Mouse (Mus musculus): ENCODE data around the gene Ppig. TPM values are rescaled to one million over a fixed set of nuclear protein-coding genes. Genes with fewer than 3 reads are reported as not detected.

Ppig gene
- total and polyA plus RNA-seq, 3 experiments = 23.3 to 181 (median 55.4) TPM

- H3K9me3 ChIP-seq (replicated peaks) = no peaks in the 10 kb centered on the region
- H3K4me1 ChIP-seq (ENCODE audit: insufficient read depth, low read depth, low read length) = peaks cover 18% of the 10 kb centered on the region
- no peak for TF ChIP-seq POLR2AphosphoS5 (IDR thresholded peaks at IDR 0.05; ENCODE audit: insufficient replicate concordance, low read depth, low read length)
- peaks cover 13% of the 10 kb centered on the region for H3K27me3 ChIP-seq (ENCODE audit: insufficient read depth, low read length)
- H3K36me3 ChIP-seq (replicated peaks) = peaks cover 11% of the 10 kb centered on the region
- ATAC-seq (ENCODE audit: extremely low read depth, insufficient number of reproducible peaks, low FRiP score, poor library complexity, severe bottlenecking) (peak; percentile 79), DNase-seq (ENCODE audit: low spot score) (peak; percentile 80)
- H3K4me3 ChIP-seq (ENCODE audit: low read depth, low read length) = peak overlapping the region; percentile 89
These were observed 539 bp downstream of the Ppig start for GRCm38 (mm10) chr2:69722650-69723518.

GRCm38 (mm10) chr2:69723519-69723825 lies 1.1 kb downstream of the Ppig start:
- H3K9me3 ChIP-seq (replicated peaks) = no peaks in the 10 kb centered on the region
- H3K36me3 ChIP-seq (replicated peaks) = peaks cover 11% of the 10 kb centered on the region
- H3K4me3 ChIP-seq (ENCODE audit: low read depth, low read length) = peak overlapping the region; percentile 89
- TF ChIP-seq POLR2AphosphoS5 (IDR thresholded peaks at IDR 0.05; ENCODE audit: insufficient replicate concordance, low read depth, low read length) (no peak), GATA1 (IDR thresholded peaks at IDR 0.05; ENCODE audit: borderline replicate concordance, low read length) (no peak), GATA2 (IDR thresholded peaks at IDR 0.05; ENCODE audit: borderline replicate concordance, low read depth, low read length) (no peak), TAL1 (conservative IDR thresholded peaks at IDR 0.05; ENCODE audit: low read depth, low read length) (no peak), CTCF (IDR thresholded peaks at IDR 0.05; ENCODE audit: low read depth, low read length) (no peak)
- ATAC-seq (ENCODE audit: extremely low read depth, insufficient number of reproducible peaks, low FRiP score, poor library complexity, severe bottlenecking) = no peak
- H3K27me3 ChIP-seq (ENCODE audit: insufficient read depth, low read length) = peaks cover 13% of the 10 kb centered on the region
- peaks cover 18% of the 10 kb centered on the region for H3K4me1 ChIP-seq (ENCODE audit: insufficient read depth, low read depth, low read length)
- DNase-seq (ENCODE audit: low spot score) = no peak

- ATAC-seq (ENCODE audit: extremely low read depth, insufficient number of reproducible peaks, low FRiP score, poor library complexity, severe bottlenecking) = no peak
- H3K4me3 ChIP-seq (ENCODE audit: low read depth, low read length) = no peak overlapping the region
- H3K4me1 ChIP-seq (ENCODE audit: insufficient read depth, low read depth, low read length) = no peaks in the 10 kb centered on the region
- no peaks in the 10 kb centered on the region for H3K9me3 ChIP-seq (replicated peaks)
- no peaks in the 10 kb centered on the region for H3K27me3 ChIP-seq (ENCODE audit: insufficient read depth, low read length)
- peaks cover 72% of the 10 kb centered on the region for H3K36me3 ChIP-seq (replicated peaks)
- DNase-seq (ENCODE audit: low spot score) = no peak
- TF ChIP-seq POLR2AphosphoS5 (IDR thresholded peaks at IDR 0.05; ENCODE audit: insufficient replicate concordance, low read depth, low read length) (no peak), GATA2 (IDR thresholded peaks at IDR 0.05; ENCODE audit: borderline replicate concordance, low read depth, low read length) (no peak), CTCF (IDR thresholded peaks at IDR 0.05; ENCODE audit: low read depth, low read length) (no peak), TAL1 (conservative IDR thresholded peaks at IDR 0.05; ENCODE audit: low read depth, low read length) (no peak), GATA1 (IDR thresholded peaks at IDR 0.05; ENCODE audit: borderline replicate concordance, low read length) (no peak)
These were observed 22.7 kb downstream of the Ppig start for GRCm38 (mm10) chr2:69745091-69745490.

GRCm38 (mm10) chr2:69760980-69761379 lies 38.6 kb downstream of the Ppig start:
- no peaks in the 10 kb centered on the region for H3K9me3 ChIP-seq (replicated peaks)
- DNase-seq (ENCODE audit: low spot score) = no peak
- no peaks in the 10 kb centered on the region for H3K36me3 ChIP-seq (replicated peaks)
- H3K4me3 ChIP-seq (ENCODE audit: low read depth, low read length) = no peak overlapping the region
- ATAC-seq (ENCODE audit: extremely low read depth, insufficient number of reproducible peaks, low FRiP score, poor library complexity, severe bottlenecking) = no peak
- no peak for TF ChIP-seq POLR2AphosphoS5 (IDR thresholded peaks at IDR 0.05; ENCODE audit: insufficient replicate concordance, low read depth, low read length)
- no peak for TF ChIP-seq GATA1 (IDR thresholded peaks at IDR 0.05; ENCODE audit: borderline replicate concordance, low read length)
- TF ChIP-seq GATA2 (IDR thresholded peaks at IDR 0.05; ENCODE audit: borderline replicate concordance, low read depth, low read length) = no peak
- TF ChIP-seq CTCF (IDR thresholded peaks at IDR 0.05; ENCODE audit: low read depth, low read length) = no peak
- no peak for TF ChIP-seq TAL1 (conservative IDR thresholded peaks at IDR 0.05; ENCODE audit: low read depth, low read length)
- H3K4me1 ChIP-seq (ENCODE audit: insufficient read depth, low read depth, low read length) = no peaks in the 10 kb centered on the region
- no peaks in the 10 kb centered on the region for H3K27me3 ChIP-seq (ENCODE audit: insufficient read depth, low read length)

GRCm38 (mm10) chr2:69763340-69763739 lies 41.0 kb downstream of the Ppig start:
- ATAC-seq (ENCODE audit: extremely low read depth, insufficient number of reproducible peaks, low FRiP score, poor library complexity, severe bottlenecking) = no peak
- Histone ChIP-seq H3K36me3 (replicated peaks) (no peaks in the 10 kb centered on the region), H3K9me3 (replicated peaks) (no peaks in the 10 kb centered on the region), H3K4me3 (ENCODE audit: low read depth, low read length) (no peak overlapping the region), H3K27me3 (ENCODE audit: insufficient read depth, low read length) (no peaks in the 10 kb centered on the region), H3K4me1 (ENCODE audit: insufficient read depth, low read depth, low read length) (no peaks in the 10 kb centered on the region)
- TF ChIP-seq CTCF (IDR thresholded peaks at IDR 0.05; ENCODE audit: low read depth, low read length) (no peak), TAL1 (conservative IDR thresholded peaks at IDR 0.05; ENCODE audit: low read depth, low read length) (no peak), POLR2AphosphoS5 (IDR thresholded peaks at IDR 0.05; ENCODE audit: insufficient replicate concordance, low read depth, low read length) (no peak), GATA2 (IDR thresholded peaks at IDR 0.05; ENCODE audit: borderline replicate concordance, low read depth, low read length) (no peak), GATA1 (IDR thresholded peaks at IDR 0.05; ENCODE audit: borderline replicate concordance, low read length) (no peak)
- DNase-seq (ENCODE audit: low spot score) = no peak

- Histone ChIP-seq H3K27me3 (ENCODE audit: insufficient read depth, low read length) (no peaks in the 10 kb centered on the region), H3K9me3 (replicated peaks) (no peaks in the 10 kb centered on the region), H3K4me1 (ENCODE audit: insufficient read depth, low read depth, low read length) (no peaks in the 10 kb centered on the region), H3K4me3 (ENCODE audit: low read depth, low read length) (no peak overlapping the region), H3K36me3 (replicated peaks) (no peaks in the 10 kb centered on the region)
- ATAC-seq (ENCODE audit: extremely low read depth, insufficient number of reproducible peaks, low FRiP score, poor library complexity, severe bottlenecking) (no peak), DNase-seq (ENCODE audit: low spot score) (no peak)
- TF ChIP-seq TAL1 (conservative IDR thresholded peaks at IDR 0.05; ENCODE audit: low read depth, low read length) (no peak), CTCF (IDR thresholded peaks at IDR 0.05; ENCODE audit: low read depth, low read length) (no peak), POLR2AphosphoS5 (IDR thresholded peaks at IDR 0.05; ENCODE audit: insufficient replicate concordance, low read depth, low read length) (no peak), GATA2 (IDR thresholded peaks at IDR 0.05; ENCODE audit: borderline replicate concordance, low read depth, low read length) (no peak), GATA1 (IDR thresholded peaks at IDR 0.05; ENCODE audit: borderline replicate concordance, low read length) (no peak)
These were observed 42.4 kb downstream of the Ppig start for GRCm38 (mm10) chr2:69764716-69765115.
